Mouse (Mus musculus) erythroblast, embryonic 14.5 days (primary cell): Measurements from ENCODE around the gene Sumo2.

Source experiments
- GATA1 ChIP-seq: IDR thresholded peaks from 2 replicates; pipeline ENCODE4 v1.6.1; 2012; ENCODE audit warnings: low read length, inconsistent platforms, mixed read lengths
- TAL1 ChIP-seq: IDR thresholded peaks from 3 replicates; pipeline ENCODE4 v1.6.1; 2012; ENCODE audit warnings: low read length, inconsistent platforms, mixed read lengths

DNA sequence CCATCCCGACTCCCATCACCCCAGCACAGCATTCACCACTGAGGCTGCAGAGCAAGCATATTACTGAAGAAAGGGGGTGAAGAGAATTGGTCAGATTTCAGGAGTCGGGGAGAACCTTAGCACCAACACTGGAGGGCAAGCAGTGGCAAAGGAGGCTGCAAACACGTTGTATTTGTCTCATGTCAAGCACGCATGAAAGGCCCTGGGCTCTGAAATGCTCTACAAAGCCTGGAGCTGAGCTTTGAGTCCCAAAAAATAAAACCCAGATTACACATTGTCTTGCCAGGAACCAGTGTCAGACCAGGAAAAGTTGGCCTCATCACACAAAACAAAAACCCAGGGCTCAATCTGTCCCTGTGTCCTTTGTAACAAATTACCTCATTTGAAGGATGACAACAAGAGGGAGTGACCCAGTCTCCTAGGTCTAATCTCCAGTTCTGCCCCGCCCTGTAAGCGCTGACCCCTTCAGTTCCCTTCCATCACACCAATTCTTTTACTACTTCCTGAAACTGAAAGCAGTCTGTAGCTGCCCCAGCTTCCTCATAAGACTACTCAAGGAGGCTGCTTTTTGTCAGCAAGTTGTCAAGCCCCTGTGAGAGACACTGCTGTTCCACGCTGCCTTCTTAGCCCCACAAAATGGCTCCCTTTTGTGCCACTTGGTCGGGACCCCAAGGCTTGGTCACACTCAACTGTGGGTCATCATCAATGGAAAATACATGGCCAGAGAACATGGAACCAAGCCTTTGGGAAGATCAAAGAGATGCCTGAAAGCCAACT lies 23.5 kb downstream of the Sumo2 start:
- no peak for TF ChIP-seq TAL1
- no peak for TF ChIP-seq GATA1
